Mouse (Mus musculus): ENCODE results near the gene Hoxd4. TPM values are rescaled to one million over a fixed set of nuclear protein-coding genes. Genes with fewer than 3 reads are reported as not detected.

Hoxd4 gene
- polyA plus RNA-seq, 1 experiment from 2014 or later = not detected

- no peaks in the 10 kb centered on the region for H3K36me3 ChIP-seq (ENCODE audit: control insufficient read depth, insufficient read depth)
- no peaks in the 10 kb centered on the region for H3K4me1 ChIP-seq (replicated peaks; ENCODE audit: control insufficient read depth, insufficient read depth, low read length)
- no peak for ATAC-seq
- no peak overlapping the region for H3K9ac ChIP-seq (replicated peaks; ENCODE audit: low read depth, low read length)
- 3% methylated on average over 8 of the region's 8 CpGs for WGBS
- no peak overlapping the region for H3K4me2 ChIP-seq (ENCODE audit: low read length)
- H3K4me3 ChIP-seq (replicated peaks; ENCODE audit: low read length) = no peak overlapping the region
- no peak overlapping the region for H3K27ac ChIP-seq (ENCODE audit: low read length)
- H3K27me3 ChIP-seq (replicated peaks; ENCODE audit: control insufficient read depth, insufficient read depth, low read length) = peaks cover 93% of the 10 kb centered on the region
- no peaks in the 10 kb centered on the region for H3K9me3 ChIP-seq (ENCODE audit: control insufficient read depth, low read length)
Measured at GRCm38 (mm10) chr2:74722949-74723348, 11.2 kb downstream of the Hoxd4 start.

DNA sequence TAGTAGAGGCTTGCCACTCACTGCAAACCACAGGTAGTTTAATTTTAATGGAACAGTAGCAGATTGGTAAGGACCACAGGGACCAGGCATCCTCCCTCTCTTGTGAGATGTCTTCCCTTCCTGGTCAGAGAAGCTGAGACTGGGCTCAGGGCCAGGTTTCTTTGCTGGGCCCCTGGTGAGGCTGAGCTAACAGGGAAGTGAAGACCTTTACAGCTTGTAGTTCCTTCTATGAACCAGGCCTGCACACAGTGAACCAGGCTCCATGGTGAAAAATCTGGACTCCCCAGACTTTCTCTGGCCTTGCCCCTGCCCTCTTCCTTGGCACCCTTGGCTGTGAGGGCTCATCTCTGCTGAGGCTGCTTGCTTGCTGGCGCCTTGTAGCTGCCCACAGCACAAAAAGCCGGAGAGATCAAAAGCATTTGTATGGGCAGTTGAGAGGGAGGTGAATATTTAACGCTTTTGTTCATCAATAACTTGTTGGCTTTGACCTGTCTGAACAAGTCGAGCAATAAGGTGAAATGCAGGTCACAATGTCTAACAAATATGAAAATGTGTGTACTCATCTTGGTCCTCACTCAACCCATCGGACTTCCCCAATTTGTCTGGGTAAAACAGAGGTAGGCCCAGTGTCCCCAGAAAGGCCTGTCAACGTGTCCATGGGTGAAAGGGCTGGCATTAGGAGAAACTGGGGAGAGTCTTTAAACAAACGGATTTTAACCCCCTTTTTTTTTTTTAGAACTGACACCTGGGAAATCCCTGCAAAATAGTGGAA, 12.7 kb downstream of the Hoxd4 start:
- H3K27ac ChIP-seq (ENCODE audit: low read length) = no peak overlapping the region
- H3K4me2 ChIP-seq (ENCODE audit: low read length) = no peak overlapping the region
- no peaks in the 10 kb centered on the region for H3K36me3 ChIP-seq (ENCODE audit: control insufficient read depth, insufficient read depth)
- H3K9ac ChIP-seq (replicated peaks; ENCODE audit: low read depth, low read length) = no peak overlapping the region
- no peak for ATAC-seq
- peaks cover 95% of the 10 kb centered on the region for H3K27me3 ChIP-seq (replicated peaks; ENCODE audit: control insufficient read depth, insufficient read depth, low read length)
- H3K9me3 ChIP-seq (ENCODE audit: control insufficient read depth, low read length) = no peaks in the 10 kb centered on the region
- no peaks in the 10 kb centered on the region for H3K4me1 ChIP-seq (replicated peaks; ENCODE audit: control insufficient read depth, insufficient read depth, low read length)
- no peak overlapping the region for H3K4me3 ChIP-seq (replicated peaks; ENCODE audit: low read length)
- WGBS = 7% methylated on average over 7 of the region's 7 CpGs

DNA sequence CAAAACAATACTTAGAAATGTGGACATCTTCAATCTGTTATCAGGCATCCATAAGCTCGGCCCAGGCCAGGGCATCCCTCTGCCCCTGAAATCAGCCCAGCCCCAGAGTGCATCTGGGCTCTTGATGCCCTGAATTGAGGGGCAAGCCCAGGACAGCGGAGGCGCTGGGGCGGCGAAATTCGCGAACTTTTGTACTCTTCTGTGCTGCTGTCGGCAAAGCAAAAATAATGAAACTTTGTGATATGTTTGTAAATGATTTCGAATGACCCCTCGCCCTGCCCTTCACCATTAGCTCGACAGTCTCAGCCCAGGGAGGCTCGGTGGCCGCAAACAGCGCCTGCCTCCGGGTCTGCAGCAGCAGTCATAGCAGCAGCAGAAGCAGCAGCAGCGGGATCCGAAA, 13.4 kb downstream of the Hoxd4 start:
- Histone ChIP-seq H3K9ac (replicated peaks; ENCODE audit: low read depth, low read length) (no peak overlapping the region), H3K4me2 (ENCODE audit: low read length) (no peak overlapping the region), H3K4me3 (replicated peaks; ENCODE audit: low read length) (no peak overlapping the region), H3K27me3 (replicated peaks; ENCODE audit: control insufficient read depth, insufficient read depth, low read length) (peaks cover 93% of the 10 kb centered on the region), H3K27ac (ENCODE audit: low read length) (no peak overlapping the region), H3K4me1 (replicated peaks; ENCODE audit: control insufficient read depth, insufficient read depth, low read length) (no peaks in the 10 kb centered on the region), H3K36me3 (ENCODE audit: control insufficient read depth, insufficient read depth) (no peaks in the 10 kb centered on the region), H3K9me3 (ENCODE audit: control insufficient read depth, low read length) (no peaks in the 10 kb centered on the region)
- no peak for ATAC-seq
- WGBS = under 1% methylated on average over 17 of the region's 17 CpGs

DNA sequence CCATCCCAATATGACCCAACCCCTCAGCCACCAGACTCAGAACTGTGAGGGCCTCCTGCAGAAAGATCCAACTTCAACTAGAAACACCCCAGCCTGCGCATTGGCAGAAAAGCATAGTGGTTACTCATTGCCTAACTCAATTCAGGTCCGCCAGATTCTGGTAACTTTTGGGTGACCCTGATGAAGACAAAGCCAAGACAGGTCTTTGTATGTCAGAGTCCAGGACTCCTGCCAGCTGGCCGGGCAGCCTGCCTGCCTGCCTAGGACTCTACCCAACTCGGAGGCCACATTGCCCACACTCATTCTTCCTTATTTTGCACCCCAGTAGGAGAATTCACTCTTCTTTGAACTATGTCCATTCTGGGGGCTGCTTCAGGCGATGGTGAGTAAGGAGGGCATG, 14.8 kb downstream of the Hoxd4 start, which contains the start of gene Gm28230:
Gm28230 (plus strand) TSS at position 178 of the 400 bp plus-strand sequence.
- Histone ChIP-seq H3K27me3 (replicated peaks; ENCODE audit: control insufficient read depth, insufficient read depth, low read length) (peaks cover 92% of the 10 kb centered on the region), H3K9me3 (ENCODE audit: control insufficient read depth, low read length) (no peaks in the 10 kb centered on the region), H3K36me3 (ENCODE audit: control insufficient read depth, insufficient read depth) (no peaks in the 10 kb centered on the region), H3K27ac (ENCODE audit: low read length) (no peak within 1 kb of the TSS), H3K4me1 (replicated peaks; ENCODE audit: control insufficient read depth, insufficient read depth, low read length) (no peaks in the 10 kb centered on the region), H3K4me2 (ENCODE audit: low read length) (no peak within 1 kb of the TSS), H3K9ac (replicated peaks; ENCODE audit: low read depth, low read length) (no peak within 1 kb of the TSS), H3K4me3 (replicated peaks; ENCODE audit: low read length) (no peak within 1 kb of the TSS)
- ATAC-seq = no peak
- WGBS = 0% methylated on average over 5 of the region's 5 CpGs

GRCm38 (mm10) chr2:74726973-74727639, 15.4 kb downstream of the Hoxd4 start:
- Histone ChIP-seq H3K27me3 (replicated peaks; ENCODE audit: control insufficient read depth, insufficient read depth, low read length) (peaks cover 92% of the 10 kb centered on the region), H3K9ac (replicated peaks; ENCODE audit: low read depth, low read length) (no peak overlapping the region), H3K4me1 (replicated peaks; ENCODE audit: control insufficient read depth, insufficient read depth, low read length) (no peaks in the 10 kb centered on the region), H3K36me3 (ENCODE audit: control insufficient read depth, insufficient read depth) (no peaks in the 10 kb centered on the region), H3K9me3 (ENCODE audit: control insufficient read depth, low read length) (no peaks in the 10 kb centered on the region), H3K4me2 (ENCODE audit: low read length) (no peak overlapping the region), H3K27ac (ENCODE audit: low read length) (no peak overlapping the region), H3K4me3 (replicated peaks; ENCODE audit: low read length) (no peak overlapping the region)
- no peak for ATAC-seq
- WGBS = under 1% methylated on average over 43 of the region's 43 CpGs

- Histone ChIP-seq H3K9me3 (ENCODE audit: control insufficient read depth, low read length) (no peaks in the 10 kb centered on the region), H3K27me3 (replicated peaks; ENCODE audit: control insufficient read depth, insufficient read depth, low read length) (peaks cover 92% of the 10 kb centered on the region), H3K9ac (replicated peaks; ENCODE audit: low read depth, low read length) (no peak overlapping the region), H3K4me3 (replicated peaks; ENCODE audit: low read length) (no peak overlapping the region), H3K36me3 (ENCODE audit: control insufficient read depth, insufficient read depth) (no peaks in the 10 kb centered on the region), H3K4me2 (ENCODE audit: low read length) (no peak overlapping the region), H3K27ac (ENCODE audit: low read length) (no peak overlapping the region), H3K4me1 (replicated peaks; ENCODE audit: control insufficient read depth, insufficient read depth, low read length) (no peaks in the 10 kb centered on the region)
- 2% methylated on average over 25 of the region's 25 CpGs for WGBS
- ATAC-seq = no peak
Measured at GRCm38 (mm10) chr2:74727640-74728302, 16.0 kb downstream of the Hoxd4 start.

GRCm38 (mm10) chr2:74728303-74728680, 16.6 kb downstream of the Hoxd4 start:
- Histone ChIP-seq H3K4me1 (replicated peaks; ENCODE audit: control insufficient read depth, insufficient read depth, low read length) (no peaks in the 10 kb centered on the region), H3K9ac (replicated peaks; ENCODE audit: low read depth, low read length) (no peak overlapping the region), H3K27me3 (replicated peaks; ENCODE audit: control insufficient read depth, insufficient read depth, low read length) (peaks cover 89% of the 10 kb centered on the region), H3K9me3 (ENCODE audit: control insufficient read depth, low read length) (no peaks in the 10 kb centered on the region), H3K36me3 (ENCODE audit: control insufficient read depth, insufficient read depth) (no peaks in the 10 kb centered on the region), H3K4me3 (replicated peaks; ENCODE audit: low read length) (no peak overlapping the region), H3K27ac (ENCODE audit: low read length) (no peak overlapping the region), H3K4me2 (ENCODE audit: low read length) (no peak overlapping the region)
- ATAC-seq = no peak
- 3% methylated on average over 13 of the region's 13 CpGs for WGBS

DNA sequence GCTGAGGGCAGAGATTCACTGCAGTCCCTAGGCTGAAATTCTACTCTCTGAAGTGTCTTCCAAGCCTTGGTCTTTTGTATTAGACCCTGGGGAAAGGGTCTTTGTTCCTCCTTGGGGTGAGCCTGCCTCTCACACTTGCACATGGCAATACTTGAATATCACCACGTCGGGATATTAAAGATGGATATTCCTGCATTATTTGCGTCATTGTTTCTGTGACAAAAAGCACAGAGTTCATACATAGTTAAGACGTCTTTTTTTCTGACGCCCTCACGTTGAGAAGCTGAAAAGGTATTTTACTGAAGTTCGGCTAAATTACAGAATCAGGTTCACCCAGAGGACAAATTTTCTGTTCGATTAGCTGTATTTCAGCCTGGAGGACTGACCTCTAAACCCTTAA, 18.6 kb downstream of the Hoxd4 start:
- Histone ChIP-seq H3K36me3 (ENCODE audit: control insufficient read depth, insufficient read depth) (no peaks in the 10 kb centered on the region), H3K4me1 (replicated peaks; ENCODE audit: control insufficient read depth, insufficient read depth, low read length) (no peaks in the 10 kb centered on the region), H3K27ac (ENCODE audit: low read length) (no peak overlapping the region), H3K9ac (replicated peaks; ENCODE audit: low read depth, low read length) (no peak overlapping the region), H3K27me3 (replicated peaks; ENCODE audit: control insufficient read depth, insufficient read depth, low read length) (peaks cover 84% of the 10 kb centered on the region), H3K9me3 (ENCODE audit: control insufficient read depth, low read length) (no peaks in the 10 kb centered on the region), H3K4me2 (ENCODE audit: low read length) (no peak overlapping the region), H3K4me3 (replicated peaks; ENCODE audit: low read length) (no peak overlapping the region)
- WGBS = 3% methylated on average over 8 of the region's 8 CpGs
- ATAC-seq = no peak

DNA sequence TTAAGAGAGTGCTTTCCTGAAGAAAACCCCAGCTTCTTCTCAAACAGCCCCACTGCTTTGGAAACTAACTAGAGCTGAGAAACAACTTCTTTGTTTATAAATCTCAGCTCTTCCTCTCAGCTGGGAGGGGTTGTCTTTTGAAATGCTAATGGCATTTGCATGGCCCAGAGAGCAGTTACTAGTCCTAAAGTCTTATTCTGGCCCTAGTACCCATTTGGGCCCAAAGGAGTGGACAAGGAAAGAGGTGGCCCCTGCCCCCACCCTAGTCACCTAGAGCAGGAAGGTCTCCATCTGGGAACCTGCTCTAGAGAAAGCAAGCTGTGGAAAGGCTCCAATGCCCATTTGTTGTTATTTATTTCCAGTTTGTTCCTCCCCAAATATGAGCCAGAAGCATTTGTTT, 19.3 kb downstream of the Hoxd4 start:
- ATAC-seq = no peak
- H3K4me2 ChIP-seq (ENCODE audit: low read length) = no peak overlapping the region
- H3K9me3 ChIP-seq (ENCODE audit: control insufficient read depth, low read length) = no peaks in the 10 kb centered on the region
- H3K9ac ChIP-seq (replicated peaks; ENCODE audit: low read depth, low read length) = no peak overlapping the region
- no peak overlapping the region for H3K4me3 ChIP-seq (replicated peaks; ENCODE audit: low read length)
- peaks cover 85% of the 10 kb centered on the region for H3K27me3 ChIP-seq (replicated peaks; ENCODE audit: control insufficient read depth, insufficient read depth, low read length)
- H3K27ac ChIP-seq (ENCODE audit: low read length) = no peak overlapping the region
- H3K4me1 ChIP-seq (replicated peaks; ENCODE audit: control insufficient read depth, insufficient read depth, low read length) = peaks cover 2% of the 10 kb centered on the region; the same call in 1 of the 2 replicates
- no peaks in the 10 kb centered on the region for H3K36me3 ChIP-seq (ENCODE audit: control insufficient read depth, insufficient read depth)

Measured in forebrain, embryonic 16.5 days (tissue).